Mouse (Mus musculus) urinary bladder, postnatal 25 days (tissue): ENCODE results near the gene Cdh26.

Experiments
- DNase-seq: peaks from one replicate; pipeline ENCODE4 v3.0.0; 2022; ENCODE audit warnings: low spot score

The Cdh26 gene

DNA sequence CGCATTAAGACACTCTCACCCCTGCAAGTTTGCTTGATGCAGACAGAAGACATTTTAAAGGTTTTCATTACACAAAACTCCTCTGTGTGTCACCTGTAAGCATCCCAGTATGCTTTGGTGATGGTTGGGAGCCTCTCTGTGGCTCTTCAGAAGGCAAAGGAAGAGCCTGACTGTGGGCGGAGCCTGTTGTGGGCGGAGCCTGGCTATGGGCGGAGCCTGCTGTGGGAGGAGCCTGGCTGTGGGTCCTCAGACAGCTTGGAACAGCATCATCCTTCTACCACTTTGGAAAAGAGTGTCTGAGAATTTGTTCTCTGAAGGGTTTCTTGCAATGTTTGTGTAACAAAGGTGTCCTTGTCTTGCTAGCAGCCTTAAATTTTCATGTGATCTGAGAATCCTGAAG is 82.7 kb downstream of the Cdh26 start:
- no peak for DNase-seq

DNA sequence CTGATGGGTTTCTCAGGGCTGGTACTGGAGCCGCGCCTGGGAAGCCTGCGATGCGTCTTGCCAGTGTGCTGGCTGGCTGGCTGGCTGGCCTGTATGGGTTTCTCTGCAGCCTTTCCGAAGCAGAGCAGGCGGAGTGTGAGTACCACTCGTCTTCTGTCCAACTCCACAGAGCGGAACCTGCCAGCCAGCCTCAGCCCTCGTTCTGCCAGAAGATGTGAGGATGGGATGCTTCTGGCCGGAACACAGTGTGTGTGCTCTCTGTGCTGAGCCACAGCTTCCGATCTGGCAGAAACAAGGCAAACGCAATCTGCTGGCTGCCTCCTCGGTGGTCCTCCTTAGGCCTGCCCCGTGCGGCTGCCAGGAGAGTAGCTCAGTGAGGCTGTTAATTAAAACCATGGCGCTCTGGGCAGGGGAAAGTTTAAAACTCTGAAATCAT is 83.3 kb downstream of the Cdh26 start:
- DNase-seq: no peak

DNA sequence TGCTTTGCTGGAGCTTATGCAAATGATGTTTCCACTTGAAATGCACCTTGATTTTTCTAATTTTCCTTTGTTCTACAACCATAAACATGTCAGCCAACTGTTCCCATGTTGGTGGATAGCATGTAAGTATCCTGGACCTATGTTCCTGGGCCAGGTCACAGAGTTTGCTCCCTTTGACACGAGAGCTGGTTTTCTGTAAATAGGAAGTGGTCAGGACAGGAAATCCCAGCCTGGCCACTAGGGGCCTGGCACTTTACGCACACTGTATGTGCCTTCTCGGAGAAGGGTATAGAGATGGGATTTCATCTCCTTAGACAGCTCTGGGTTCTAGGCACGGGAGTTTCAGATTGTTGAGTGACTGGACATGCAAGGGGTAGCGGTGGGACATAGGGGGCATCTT is 86.1 kb downstream of the Cdh26 start:
- DNase-seq: no peak

DNA sequence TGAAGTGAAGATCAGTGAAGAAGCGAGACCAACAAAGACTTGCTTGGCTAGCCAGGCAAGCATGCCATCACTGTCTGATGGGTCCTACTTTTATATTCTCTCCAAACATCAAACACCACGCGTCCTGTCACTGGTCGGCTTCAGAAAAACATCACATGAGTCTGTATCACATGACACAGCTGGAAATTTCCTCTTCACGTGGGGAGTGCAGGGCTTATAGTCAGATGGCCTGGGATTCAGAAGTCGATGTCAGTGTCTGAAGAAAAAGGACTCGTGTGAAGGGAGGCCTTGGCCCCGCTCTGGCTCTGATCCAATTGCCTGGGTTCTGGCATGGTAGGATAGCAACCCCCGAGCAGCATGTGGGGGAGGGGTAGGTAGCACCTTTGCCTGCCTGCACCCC is 86.6 kb downstream of the Cdh26 start:
- no peak for DNase-seq

DNA sequence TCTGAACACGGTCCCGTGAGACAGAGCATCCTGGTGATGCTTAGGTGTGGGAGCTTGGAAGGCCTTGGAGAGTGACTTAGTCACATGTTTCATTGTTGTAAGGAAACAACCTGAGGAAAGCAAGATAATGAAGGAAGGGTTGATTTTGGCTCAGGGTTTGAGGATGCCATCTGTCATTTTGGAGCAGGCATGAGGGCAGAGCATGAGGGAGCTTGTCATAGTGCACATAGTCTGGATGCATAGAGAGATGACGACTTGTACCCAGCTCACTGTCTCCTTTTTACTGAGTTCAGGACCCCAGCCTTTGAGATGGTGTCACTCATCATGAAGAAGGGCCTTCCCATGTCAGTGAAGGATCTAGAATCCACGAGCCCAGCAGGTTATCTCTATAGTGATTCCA is 89.0 kb downstream of the Cdh26 start:
- no peak for DNase-seq

DNA sequence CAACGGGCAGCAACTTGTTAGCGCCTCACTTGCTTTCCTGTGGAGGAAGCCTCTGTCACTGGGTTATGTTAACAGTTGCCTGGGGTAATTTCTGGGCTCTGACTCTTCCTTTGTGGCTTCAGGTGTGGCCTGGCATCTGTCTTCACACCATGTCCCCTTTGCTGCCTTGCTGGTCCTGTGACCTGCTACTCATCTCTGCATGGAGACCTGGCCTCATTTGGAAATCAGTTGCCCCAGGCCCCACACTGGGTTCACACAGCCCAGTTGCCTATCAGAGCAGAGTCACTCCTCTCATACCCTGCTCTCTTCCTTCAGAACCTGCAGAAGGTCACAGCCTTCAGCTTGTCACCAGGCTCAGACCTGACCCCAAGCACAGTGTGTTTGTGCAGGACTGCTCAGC is 89.9 kb downstream of the Cdh26 start:
- no peak for DNase-seq

DNA sequence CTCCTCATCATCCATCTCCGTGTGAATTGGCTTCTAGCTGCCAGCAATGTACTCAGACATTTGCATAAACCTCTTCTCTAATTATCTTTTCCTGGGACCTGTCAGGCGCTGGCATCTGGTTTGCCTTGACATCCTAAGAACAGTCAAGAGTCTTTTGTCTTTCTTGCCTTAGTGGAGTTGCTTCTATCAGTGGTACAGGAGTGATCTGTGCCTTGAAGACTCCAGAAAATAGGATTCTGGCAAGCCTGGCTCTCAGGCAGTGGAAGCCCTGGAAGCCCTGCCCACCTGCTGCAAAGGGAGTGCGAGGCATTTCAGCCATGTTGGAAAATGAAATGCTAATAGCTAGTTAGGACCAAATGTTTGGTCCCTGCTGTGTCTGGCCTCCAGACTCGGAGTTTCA is 92.0 kb downstream of the Cdh26 start:
- DNase-seq: no peak

DNA sequence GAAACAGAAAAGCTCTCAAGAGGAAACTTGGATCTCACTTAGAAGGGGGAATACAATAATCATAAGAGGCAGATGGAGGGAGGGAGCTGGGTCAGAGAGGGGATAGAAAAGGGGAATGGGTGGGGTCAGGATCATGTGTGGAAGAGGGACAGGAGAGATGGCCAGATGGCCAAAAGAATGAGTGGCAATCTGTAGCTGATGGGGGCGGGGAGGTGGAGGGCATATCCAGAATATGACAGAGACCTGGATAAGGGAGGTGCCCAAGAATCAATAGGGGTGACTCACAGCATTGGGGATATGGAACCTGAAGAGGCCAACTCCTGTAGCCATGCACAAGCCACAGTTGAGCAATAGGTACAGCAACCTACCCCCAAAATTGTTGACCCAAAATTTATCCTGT is 92.5 kb downstream of the Cdh26 start:
- DNase-seq: no peak

DNA sequence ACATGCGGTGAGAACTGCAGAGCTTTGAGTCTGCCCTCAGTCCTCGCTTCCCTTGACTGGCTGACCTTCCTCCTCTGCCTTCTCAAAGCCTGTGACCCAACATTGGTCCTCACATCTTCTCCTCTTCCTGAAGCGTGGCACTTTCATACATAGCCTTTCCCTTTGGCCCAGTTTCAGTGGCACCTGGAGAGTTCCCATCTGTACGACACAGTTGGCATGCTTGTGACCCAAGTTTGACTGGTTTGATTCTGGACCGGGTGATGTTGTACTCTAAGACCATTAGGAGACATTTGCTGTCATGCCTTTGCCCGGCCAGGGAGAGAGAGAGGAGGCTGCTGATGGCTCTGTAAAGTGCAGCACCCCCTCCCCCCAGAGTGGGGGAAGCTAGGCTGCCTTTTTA is 96.4 kb downstream of the Cdh26 start:
- no peak for DNase-seq

DNA sequence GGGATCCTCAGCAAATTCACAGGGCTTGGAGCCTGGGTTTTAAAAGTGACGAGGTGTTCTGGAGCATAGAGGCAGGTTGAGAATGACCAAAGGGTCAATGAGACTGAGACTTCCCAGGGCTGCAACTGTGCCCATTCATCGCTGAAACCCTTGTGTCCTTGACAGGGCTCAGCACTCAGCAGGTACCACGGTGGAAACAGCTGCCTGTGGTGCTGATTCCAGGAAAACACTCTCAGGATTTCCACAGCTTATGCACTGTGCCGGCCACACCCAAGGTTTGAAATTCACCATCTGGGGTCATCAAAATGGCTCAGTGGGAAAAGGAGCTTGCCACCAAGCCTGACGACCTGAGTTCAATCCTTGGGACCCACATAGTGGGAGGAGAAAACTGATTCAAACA is 100.9 kb downstream of the Cdh26 start:
- no peak for DNase-seq

DNA sequence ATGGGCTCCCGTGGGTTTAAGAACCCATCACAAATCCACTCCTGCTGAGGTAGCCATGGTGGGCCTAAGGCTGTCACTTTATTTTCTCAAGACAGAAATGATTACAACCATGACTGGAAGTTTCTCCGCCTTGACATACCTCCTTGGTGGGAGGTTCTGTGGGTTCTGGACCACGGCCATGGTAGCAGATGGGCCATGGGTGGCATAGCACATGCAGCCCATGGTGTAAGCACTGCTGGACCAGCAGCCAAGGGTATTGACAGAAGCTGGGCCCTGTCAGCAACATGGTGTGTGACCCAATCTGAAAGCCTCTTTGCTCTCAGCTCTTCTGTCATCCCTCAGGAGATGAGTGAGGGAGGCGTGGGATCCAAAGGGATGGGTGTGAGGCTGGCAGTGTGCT is 106.2 kb downstream of the Cdh26 start:
- no peak for DNase-seq
